Mouse (Mus musculus): ENCODE results near the gene Cmtm2b. TPM values are rescaled to one million over a fixed set of nuclear protein-coding genes. Genes with fewer than 3 reads are reported as not detected.

Cmtm2b gene
- total RNA-seq, 1 experiment from 2014 or later: not detected

Other genes starting within 250 kb of the Cmtm2b start
- 50.0 and 59.8 TPM in 2 replicates for gene Cdh5, start 220.6 kb upstream of the Cmtm2b start, total RNA-seq (2021)
- gene Bean1, start 151.8 kb upstream of the Cmtm2b start, total RNA-seq (2021): 3.7 and 9.3 TPM in 2 replicates
- gene Tk2, start 73.7 kb upstream of the Cmtm2b start, total RNA-seq (2021): 52.3 and 78.8 TPM in 2 replicates
- gene Cklf, start 71.4 kb upstream of the Cmtm2b start, total RNA-seq (2021): 81.7 and 94.0 TPM in 2 replicates
- gene Cmtm2a, start 29.0 kb upstream of the Cmtm2b start, total RNA-seq (2021): 0.97 and 3.6 TPM in 2 replicates
- gene Gm45711, start 12.1 kb upstream of the Cmtm2b start, total RNA-seq (2021): not detected in 2 replicates
- gene Cmtm1, start 12.1 kb upstream of the Cmtm2b start, total RNA-seq (2021): 0.52 and 1.0 TPM in 2 replicates
- gene Gm11020, start 663 bp upstream of the Cmtm2b start, total RNA-seq (2021): not detected in 2 replicates
- gene Cmtm3, start 17.2 kb downstream of the Cmtm2b start, total RNA-seq (2021): 73.6 and 85.9 TPM in 2 replicates
- 44.4 and 46.0 TPM in 2 replicates for gene Cmtm4, start 73.6 kb downstream of the Cmtm2b start, total RNA-seq (2021)
- 138 and 198 TPM in 2 replicates for gene Dync1li2, start 120.8 kb downstream of the Cmtm2b start, total RNA-seq (2021)
- gene Terb1, start 187.7 kb downstream of the Cmtm2b start, total RNA-seq (2021): not detected in 2 replicates
- gene Nae1, start 212.4 kb downstream of the Cmtm2b start, total RNA-seq (2021): 39.4 and 43.1 TPM in 2 replicates
- 2.3 and 2.6 TPM in 2 replicates for gene Car7, start 212.5 kb downstream of the Cmtm2b start, total RNA-seq (2021)

Measured in adrenal gland, postnatal 25 days (tissue).